Mouse (Mus musculus): ENCODE data around the gene Rabep1. TPM values are rescaled to one million over a fixed set of nuclear protein-coding genes. Genes with fewer than 3 reads are reported as not detected.
A peak's percentile ranks its signal among the peaks of the same experiment; 100 is the strongest.

Rabep1 gene
- polyA plus RNA-seq, 1 experiment from 2014 or later, result 45.9 TPM

GRCm38 (mm10) chr11:70982557-70983228 is 138.1 kb downstream of the Rabep1 start, which contains the start of gene C1qbp:
C1qbp (minus strand) TSS chr11:70983026.
- H3K36me3 ChIP-seq, result peaks cover 62% of the 10 kb centered on the region
- peak within 1 kb of the TSS; percentile 96 for H3K9ac ChIP-seq
- no peaks in the 10 kb centered on the region for H3K9me3 ChIP-seq
- ATAC-seq (ENCODE audit: insufficient number of reproducible peaks, insufficient read depth, low FRiP score, low TSS enrichment), result peak; percentile 84
- H3K4me1 ChIP-seq, result peaks cover 6% of the 10 kb centered on the region; the same call in 1 of the 2 replicates
- H3K4me2 ChIP-seq (replicated peaks), result peak within 1 kb of the TSS; percentile 69
- H3K4me3 ChIP-seq, result peak within 1 kb of the TSS; percentile 100
- H3K27ac ChIP-seq, result no peak within 1 kb of the TSS
- WGBS, result under 1% methylated on average over 53 of the region's 64 CpGs
- no peaks in the 10 kb centered on the region for H3K27me3 ChIP-seq

Other genes with a start within 250 kb of the Rabep1 start
- gene 4930544D05Rik, start 228.9 kb upstream of the Rabep1 start, polyA plus RNA-seq (2016; fragmentation: Nextera tagmentation; extraction: Ambion mirVana), result not detected in 2 replicates
- not detected in 2 replicates for gene Chrne, start 225.6 kb upstream of the Rabep1 start, polyA plus RNA-seq (2016; fragmentation: Nextera tagmentation; extraction: Ambion mirVana)
- 0.15 and 0.27 TPM in 2 replicates for gene Gp1ba, start 205.7 kb upstream of the Rabep1 start, polyA plus RNA-seq (2016; fragmentation: Nextera tagmentation; extraction: Ambion mirVana)
- gene Rnf167, start 197.5 kb upstream of the Rabep1 start, polyA plus RNA-seq (2016; fragmentation: Nextera tagmentation; extraction: Ambion mirVana), result 96.5 and 104 TPM in 2 replicates
- 159 and 160 TPM in 2 replicates for gene Slc25a11, start 197.3 kb upstream of the Rabep1 start, polyA plus RNA-seq (2016; fragmentation: Nextera tagmentation; extraction: Ambion mirVana)
- gene Pfn1, start 190.1 kb upstream of the Rabep1 start, polyA plus RNA-seq (2016; fragmentation: Nextera tagmentation; extraction: Ambion mirVana), result 1,467 and 1,498 TPM in 2 replicates
- 20.1 and 27.9 TPM in 2 replicates for gene Eno3, start 187.6 kb upstream of the Rabep1 start, polyA plus RNA-seq (2016; fragmentation: Nextera tagmentation; extraction: Ambion mirVana)
- gene Spag7, start 175.4 kb upstream of the Rabep1 start, polyA plus RNA-seq (2016; fragmentation: Nextera tagmentation; extraction: Ambion mirVana), result 143 and 149 TPM in 2 replicates
- gene Camta2, start 156.7 kb upstream of the Rabep1 start, polyA plus RNA-seq (2016; fragmentation: Nextera tagmentation; extraction: Ambion mirVana), result 12.0 and 12.3 TPM in 2 replicates
- gene Inca1, start 144.6 kb upstream of the Rabep1 start, polyA plus RNA-seq (2016; fragmentation: Nextera tagmentation; extraction: Ambion mirVana), result 1.1 and 1.6 TPM in 2 replicates
- 2.8 and 3.0 TPM in 2 replicates for gene Kif1c, start 144.2 kb upstream of the Rabep1 start, polyA plus RNA-seq (2016; fragmentation: Nextera tagmentation; extraction: Ambion mirVana)
- gene Zfp3, start 80.6 kb upstream of the Rabep1 start, polyA plus RNA-seq (2016; fragmentation: Nextera tagmentation; extraction: Ambion mirVana), result 6.8 and 7.5 TPM in 2 replicates
- gene Scimp, start 32.2 kb upstream of the Rabep1 start, polyA plus RNA-seq (2016; fragmentation: Nextera tagmentation; extraction: Ambion mirVana), result not detected in 2 replicates
- gene Nup88, start 125.2 kb downstream of the Rabep1 start, polyA plus RNA-seq (2016; fragmentation: Nextera tagmentation; extraction: Ambion mirVana), result 134 TPM in 2 replicates
- gene Rpain, start 125.4 kb downstream of the Rabep1 start, polyA plus RNA-seq (2016; fragmentation: Nextera tagmentation; extraction: Ambion mirVana), result 71.3 and 73.8 TPM in 2 replicates
- gene C1qbp, start 138.2 kb downstream of the Rabep1 start, polyA plus RNA-seq (2016; fragmentation: Nextera tagmentation; extraction: Ambion mirVana), result 254 and 255 TPM in 2 replicates
- 27.2 TPM in 2 replicates for gene Dhx33, start 159.7 kb downstream of the Rabep1 start, polyA plus RNA-seq (2016; fragmentation: Nextera tagmentation; extraction: Ambion mirVana)
- gene Mis12, start 174.8 kb downstream of the Rabep1 start, polyA plus RNA-seq (2016; fragmentation: Nextera tagmentation; extraction: Ambion mirVana), result 57.5 and 58.0 TPM in 2 replicates
- 42.1 and 44.0 TPM in 2 replicates for gene Derl2, start 175.1 kb downstream of the Rabep1 start, polyA plus RNA-seq (2016; fragmentation: Nextera tagmentation; extraction: Ambion mirVana)
- 270 and 273 TPM in 2 replicates for gene 6330403K07Rik, start 188.7 kb downstream of the Rabep1 start, polyA plus RNA-seq (2016; fragmentation: Nextera tagmentation; extraction: Ambion mirVana)